Mouse (Mus musculus): Measurements from ENCODE around the gene Trmt61a.
"Not testable (repeated sequence)": the region's sequence is repeated elsewhere in the genome, so short reads cannot be mapped to it uniquely, and the experiment has no call there.

The Trmt61a gene

DNA sequence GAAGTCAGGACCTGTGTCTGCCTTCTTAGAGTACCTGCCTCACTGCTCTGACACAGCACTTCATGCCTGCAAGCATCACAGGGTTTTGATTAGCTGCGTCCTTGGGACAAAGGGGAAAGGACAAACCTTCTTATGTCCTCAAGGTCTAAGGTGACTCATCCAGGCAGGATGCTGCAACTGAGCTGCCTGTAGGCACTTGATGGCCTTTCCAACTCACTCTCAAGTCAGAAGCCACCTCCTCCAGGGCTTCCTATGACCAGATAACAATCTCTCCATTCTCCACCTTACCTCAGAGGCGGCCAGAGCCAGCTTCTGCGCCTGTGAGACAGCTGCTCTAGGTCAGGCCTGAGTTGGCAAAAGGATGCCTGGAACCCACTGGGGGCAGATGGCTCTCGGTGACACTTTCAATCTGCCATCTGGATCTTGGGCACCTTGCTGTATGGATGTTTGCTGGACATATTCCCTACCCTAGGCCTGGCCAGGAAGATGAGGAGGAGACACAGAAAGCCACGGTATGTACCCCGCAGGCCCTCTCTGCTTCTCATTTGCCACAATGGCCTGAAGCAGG is 20.5 kb downstream of the Trmt61a start:
- no peak for DNase-seq

DNA sequence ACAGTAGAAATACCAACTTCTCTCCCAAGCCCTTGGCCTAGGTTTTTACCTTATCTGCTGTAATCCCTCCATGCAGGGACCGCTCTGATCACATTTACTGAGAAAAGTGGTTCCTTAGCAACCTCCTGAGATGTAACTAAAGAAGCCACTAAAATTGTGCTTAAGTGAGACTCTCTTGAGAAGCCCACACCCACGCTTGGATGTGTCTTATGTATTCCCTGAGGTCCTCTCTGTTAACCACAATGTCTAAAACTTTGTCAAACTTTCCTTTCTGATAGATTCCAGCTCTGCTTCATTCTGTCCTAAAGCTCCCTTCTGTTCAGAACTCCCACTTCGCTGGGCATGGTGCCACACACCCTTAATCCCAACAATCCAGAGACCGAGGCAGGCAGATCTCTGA is 21.6 kb downstream of the Trmt61a start:
- no peak for DNase-seq

DNA sequence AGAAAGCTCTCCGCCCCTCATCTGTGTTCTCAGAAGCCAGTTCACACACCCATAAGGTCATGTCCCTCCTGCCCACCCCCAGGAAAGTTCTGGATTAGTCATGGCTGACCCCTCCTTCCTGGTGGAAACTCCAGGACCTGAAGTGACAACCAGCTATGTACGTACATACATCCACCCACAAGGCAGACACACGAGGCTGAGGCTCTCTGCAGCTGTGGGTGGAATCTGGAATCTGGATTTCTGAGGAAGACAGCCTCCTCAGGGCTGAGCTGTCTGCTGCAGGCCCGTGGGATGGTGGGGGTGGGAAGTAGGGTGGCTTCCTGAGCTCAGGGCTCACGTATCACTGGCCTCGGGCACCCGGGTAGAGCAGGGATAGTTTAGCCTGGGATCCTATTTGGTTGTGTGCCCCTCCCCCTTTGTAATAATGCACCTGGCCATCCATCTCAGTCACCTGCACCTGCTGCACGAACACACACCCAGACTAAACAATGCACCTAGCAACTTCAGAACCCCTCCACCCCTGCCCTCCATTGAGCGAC is 23.1 kb downstream of the Trmt61a start:
- DNase-seq, result no peak

DNA sequence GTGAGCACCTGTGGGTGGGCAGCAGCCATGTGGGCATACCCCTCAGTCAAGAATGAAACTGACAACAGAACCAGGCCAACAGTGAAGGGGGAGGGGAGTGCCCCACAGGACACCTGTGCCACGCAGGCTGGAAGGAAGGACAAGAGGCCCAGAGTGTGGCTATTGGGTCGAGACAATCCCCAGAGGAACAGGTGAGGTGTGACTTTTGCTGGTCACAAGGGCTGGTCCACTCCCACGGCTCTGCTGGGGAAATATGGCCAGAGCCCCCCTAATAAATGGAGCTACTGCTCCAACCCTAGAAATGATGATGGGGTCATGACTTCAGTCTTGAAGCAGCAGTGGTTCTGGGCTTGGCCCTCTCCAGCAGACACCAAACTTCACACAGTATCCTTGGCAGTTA is 25.4 kb downstream of the Trmt61a start:
- no peak for DNase-seq

DNA sequence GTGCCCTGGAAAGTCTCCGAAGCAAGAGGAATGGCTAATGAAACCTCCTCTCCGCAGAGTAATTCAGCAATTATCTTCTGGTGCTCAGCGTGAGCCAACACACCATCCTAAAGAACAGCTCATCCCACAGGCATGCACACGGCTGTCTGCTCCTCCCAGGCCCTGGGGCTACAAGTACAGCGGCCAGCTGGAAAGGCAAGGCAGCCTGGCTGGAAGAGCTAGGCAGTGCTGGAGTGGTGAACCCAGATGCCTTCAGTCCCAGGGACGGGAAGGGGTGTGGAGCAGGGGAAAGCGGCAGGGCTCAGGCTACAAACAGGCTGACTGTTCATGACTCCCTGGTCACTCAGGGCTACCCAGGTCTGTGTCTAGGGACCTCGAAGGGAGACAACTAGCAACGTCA is 26.7 kb downstream of the Trmt61a start:
- peak; percentile 64 for DNase-seq

DNA sequence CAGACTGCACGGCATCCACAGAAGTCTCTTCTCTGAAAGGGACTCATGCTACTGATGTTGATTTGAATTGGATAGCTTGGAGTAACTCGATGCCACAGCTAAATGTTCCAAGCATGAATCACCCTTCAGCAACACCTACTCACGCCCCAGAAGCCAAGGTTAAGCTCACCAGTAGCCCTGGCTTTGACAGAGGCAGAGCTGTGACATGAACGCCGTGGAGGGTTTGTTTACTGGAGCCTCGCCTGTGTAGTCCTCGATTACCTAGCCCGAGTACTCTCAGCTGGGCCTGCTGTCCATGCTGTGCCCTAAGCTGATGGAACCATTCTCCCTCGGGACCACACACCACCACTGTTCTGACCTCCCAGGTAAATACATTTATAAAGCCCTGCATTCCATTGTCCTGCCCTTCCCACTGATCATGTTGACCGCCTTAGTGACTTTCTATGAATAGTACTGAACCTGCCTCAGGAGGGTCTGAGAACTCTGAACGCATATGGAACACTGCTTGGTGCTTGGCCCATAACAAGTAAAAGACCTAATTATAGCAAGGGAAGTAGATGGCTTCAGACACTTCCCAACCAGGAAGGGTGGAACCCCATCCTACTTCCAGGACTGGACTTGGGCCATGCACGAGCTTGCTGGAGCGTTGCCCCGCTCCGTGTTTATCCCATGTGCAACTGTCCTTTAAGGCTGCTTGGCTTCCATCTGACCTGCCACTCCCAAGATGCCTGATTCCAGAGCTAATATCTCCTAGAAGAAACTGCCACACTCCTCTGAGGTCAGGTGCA is 27.5 kb downstream of the Trmt61a start:
- DNase-seq, result peak; percentile 93

DNA sequence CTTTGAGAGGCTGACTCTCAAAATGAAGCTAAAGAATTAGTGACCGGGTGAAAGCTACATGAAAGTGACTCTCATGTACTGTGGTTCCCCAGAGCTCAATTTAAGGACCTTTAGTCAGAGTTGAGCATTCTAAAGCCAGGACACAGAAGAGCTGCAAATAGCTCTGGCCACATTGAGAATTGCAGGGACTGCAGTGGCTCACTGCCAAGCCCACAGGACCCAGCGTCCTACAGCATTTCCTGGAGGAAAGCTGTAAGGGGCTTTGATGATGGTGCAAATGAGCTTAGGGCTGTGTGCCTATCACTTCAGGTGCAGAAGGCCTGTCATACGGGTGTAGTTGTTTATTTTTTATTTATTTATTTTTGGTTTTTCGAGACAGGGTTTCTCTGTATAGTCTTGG is 30.3 kb downstream of the Trmt61a start:
- DNase-seq, result no peak

DNA sequence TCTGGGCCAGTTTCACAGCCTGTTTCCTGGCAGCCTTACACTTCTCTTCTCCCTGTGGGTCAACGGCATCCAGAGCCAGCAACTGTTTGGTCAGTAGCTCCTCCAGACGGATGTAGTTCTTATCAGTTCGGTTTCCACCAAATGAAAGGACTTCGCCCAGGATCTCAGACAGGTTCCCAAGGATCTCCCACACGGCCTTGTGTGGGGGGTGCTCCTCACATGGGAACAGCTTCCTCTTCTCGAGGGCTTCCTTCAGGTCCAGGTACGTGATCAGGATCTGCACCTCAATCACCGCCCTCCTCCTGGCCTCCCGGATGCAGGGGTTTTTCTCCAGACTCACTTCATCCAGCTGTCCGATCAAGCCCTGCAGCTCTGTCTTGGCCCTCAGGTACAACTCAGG is 32.2 kb downstream of the Trmt61a start:
- DNase-seq, result no peak

DNA sequence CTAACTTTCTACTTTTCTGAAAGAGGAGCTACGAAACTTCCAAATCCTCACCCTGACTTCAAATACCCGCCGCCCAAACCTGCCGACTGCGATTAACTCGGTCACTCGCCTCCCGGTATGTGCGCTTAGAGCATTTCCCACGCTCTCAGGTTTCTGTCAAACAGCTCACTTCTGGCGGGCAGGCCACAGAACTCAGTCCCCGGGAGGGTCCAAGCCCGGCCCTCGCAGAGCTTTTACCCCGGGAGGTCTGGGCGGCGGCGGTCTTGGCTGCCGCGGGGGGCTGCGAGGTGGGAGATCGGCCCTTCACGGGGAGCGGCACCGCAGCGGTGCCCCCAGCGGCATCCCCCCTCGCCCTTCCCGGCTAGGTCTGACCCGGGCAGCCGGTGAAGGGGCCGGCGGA is 34.6 kb downstream of the Trmt61a start:
- no peak for DNase-seq

DNA sequence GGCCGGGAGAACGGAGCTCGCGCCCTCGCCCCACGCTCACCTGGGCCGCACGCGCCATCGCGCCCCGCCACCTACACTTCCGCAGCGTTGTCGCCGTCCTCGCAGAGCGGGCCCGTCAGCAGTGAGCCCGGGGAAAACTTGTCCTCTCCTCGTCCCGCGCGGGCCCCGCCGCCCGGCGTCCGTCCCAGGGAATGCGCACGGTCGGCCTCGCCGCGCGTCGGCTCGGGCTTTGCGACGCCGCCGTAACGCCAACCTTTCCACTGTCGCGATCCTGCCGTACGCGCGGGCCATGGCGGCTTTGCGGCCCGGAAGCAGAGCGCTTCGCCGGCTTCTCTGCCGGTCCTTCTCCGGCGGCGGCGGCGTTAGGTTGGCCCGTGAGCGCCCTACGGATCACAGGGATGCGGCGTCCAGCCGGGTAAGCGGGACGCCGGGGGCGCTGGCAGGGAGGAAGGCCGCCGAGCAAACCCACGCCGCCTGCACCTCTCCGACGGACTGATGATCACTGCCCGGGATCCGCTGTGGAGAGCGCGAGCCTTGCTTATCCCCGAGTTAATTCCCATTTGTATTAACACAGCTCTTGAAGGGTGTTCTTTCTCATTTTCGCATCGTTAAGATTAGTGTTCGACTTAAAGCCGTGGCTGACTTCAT is 35.2 kb downstream of the Trmt61a start, which contains the start of the genes Bag5 and Apopt1:
Gene Bag5, minus strand, starts transcription at position 254 of the 648 bp plus-strand sequence.
Gene Apopt1, plus strand, starts transcription at position 258 of the 648 bp plus-strand sequence.
- DNase-seq, result peak; percentile 92

DNA sequence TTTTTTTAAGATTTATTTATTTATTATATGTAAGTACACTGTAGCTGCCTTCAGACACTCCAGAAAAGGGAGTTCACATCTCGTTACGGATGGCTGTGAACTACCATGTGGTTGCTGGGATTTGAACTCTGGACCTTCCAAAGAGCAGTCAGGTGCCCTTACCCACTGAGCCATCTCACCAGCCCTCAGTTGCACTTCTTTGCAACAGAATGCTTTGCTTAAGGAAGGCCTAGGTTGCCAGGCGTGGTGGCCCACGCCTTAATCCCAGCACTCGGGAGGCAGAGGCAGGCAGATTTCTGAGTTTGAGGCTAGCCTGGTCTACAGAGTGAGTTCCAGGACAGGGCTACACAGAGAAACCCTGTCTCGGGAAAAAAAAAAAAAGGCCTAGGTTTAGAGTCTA is 36.0 kb downstream of the Trmt61a start:
- not testable (repeated sequence) for DNase-seq

DNA sequence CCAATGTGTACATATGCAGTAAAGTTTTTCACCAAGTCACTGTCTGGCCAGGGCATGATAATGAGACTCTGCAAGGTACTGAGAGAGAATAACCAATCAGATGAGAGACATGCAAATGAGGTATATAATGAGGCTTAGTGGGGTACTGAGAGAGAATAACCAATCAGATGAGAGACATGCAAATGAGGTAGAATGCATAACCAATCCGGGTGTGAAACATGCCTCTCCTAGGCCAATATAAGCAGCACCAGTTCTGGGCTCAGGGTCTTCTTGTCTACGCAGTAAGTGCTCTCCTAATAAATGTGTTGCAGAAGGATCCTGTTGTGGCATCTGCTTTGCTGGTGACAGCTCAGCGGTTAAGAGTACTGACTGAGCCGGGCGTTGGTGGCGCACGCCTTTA is 38.6 kb downstream of the Trmt61a start:
- no peak for DNase-seq

DNA sequence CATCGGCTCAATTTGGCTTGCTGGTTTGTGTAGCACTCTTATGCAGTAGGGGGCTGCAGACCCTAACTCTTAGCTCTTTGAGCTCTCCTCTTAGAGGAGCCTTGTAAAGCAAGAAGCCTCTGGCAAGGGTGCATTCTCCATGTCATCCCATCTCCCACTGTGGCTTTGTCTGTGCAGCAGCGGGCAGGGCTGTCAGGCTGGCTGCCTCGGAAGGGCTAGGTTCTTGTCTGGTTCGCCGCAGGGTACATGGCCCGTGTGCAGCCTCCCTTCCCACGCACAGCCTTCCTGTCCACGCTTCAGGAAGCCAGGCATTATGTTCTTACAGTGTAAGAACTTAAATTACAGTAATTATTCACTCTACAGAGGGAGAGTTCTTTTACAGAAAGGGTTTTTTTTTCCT is 40.8 kb downstream of the Trmt61a start:
- DNase-seq, result no peak

DNA sequence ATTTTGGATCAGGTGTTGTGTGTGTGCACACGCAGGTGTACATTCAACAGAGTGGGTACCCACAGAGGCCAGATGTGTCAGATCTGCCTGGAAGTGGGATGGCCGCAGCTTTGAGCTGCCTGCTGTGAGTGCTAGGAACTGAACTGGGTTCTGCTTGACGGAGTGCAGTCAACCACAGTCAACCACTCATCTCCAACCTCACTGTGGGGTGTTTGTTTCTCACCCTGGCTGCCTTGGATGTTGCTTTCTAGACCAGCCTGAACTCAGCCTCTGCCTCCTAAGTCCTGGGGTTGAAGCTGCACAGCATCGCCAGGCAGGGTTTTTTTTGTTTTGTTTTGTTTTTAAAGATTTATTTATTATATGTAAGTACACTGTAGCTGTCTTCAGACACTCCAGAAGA is 42.3 kb downstream of the Trmt61a start:
- DNase-seq, result no peak

DNA sequence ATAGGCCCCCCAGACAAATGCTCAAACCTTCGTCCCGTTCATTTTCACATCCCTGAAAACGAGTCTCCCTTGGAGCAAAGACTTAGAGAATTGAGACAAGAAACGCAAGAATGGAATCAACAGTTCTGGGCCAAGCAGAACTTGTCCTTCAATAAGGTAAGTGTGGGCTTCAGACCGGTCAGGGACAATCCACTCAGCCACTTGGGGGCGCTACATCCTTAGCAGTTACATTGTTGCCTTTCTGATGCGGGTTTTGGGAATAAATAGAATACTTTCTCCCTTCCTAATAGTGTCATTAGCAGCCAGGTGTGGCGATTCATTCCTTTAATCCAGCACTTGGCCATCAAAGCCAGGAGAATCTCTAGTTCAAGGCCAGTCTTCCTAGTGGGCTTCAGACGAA is 44.7 kb downstream of the Trmt61a start:
- DNase-seq, result peak; percentile 68

DNA sequence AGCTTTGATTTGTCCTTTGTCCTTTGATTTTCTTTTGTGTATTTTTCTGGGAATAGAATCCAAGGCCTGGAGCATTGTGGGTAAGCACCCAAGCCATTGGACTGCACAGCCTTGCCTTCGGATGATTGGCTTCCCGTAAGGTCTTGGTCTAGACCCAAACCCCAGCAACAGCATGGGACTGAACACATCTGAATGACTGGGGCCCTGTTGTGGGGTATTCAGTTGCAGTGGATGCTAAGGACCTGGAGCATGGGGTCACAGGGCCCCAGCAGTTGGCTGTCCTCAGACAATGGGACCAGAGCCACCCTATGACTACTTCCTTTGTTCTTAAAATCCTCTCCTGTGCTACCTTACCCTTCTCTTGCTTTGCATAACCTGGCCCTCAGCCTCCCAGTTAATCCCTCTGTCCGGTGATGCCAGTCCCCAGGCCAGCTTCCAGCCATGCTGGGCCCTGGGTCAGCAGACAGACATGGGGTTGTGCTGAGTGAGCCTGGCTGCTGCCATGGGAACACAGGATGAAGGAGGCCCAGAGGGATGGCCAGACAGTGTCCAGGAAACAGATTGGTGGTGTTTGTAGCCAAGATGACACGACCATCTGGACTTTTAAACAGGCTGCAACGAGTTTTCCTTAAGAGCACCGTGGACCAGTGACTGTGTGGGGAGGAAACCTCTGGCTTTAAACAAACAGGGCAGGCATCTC is 46.9 kb downstream of the Trmt61a start:
- DNase-seq, result no peak

DNA sequence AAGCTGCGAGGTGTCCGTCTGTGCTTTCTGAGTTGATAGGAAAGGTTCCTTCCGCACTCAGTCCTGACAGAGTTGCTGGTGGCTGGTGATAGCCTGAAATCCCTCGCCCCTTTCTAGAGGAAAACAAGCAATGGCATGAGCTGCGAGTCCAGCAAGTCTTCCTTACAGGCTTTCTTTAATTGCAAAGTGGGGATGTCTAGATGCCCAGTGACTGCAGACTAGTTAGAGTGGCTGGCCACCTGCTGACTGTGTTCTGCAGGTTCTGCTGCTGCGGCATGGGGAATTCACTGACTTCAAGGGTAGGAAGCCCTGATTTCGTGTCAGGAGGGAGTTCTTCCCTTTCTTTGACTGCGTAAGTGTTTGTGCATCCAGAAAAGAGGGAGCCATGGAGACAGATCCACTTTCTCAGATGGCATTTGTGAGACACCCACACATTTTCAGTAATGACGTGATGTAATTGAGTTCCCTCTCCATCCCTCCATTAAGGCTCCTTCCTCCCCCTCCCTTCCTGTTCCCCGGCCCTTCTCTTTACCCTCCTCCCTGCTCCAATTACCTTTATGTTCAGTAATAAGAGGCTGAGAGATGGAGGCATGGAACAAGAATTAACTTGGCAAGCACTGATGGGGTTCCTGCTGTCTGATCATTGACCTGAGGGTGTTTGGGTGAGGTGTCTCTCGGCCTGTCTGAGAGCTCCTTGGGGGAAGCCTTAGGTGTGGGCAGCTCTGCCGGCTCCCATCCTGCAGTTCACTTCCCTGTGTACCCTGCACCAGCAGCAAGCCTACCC is 47.6 kb downstream of the Trmt61a start:
- DNase-seq, result peak; percentile 37

DNA sequence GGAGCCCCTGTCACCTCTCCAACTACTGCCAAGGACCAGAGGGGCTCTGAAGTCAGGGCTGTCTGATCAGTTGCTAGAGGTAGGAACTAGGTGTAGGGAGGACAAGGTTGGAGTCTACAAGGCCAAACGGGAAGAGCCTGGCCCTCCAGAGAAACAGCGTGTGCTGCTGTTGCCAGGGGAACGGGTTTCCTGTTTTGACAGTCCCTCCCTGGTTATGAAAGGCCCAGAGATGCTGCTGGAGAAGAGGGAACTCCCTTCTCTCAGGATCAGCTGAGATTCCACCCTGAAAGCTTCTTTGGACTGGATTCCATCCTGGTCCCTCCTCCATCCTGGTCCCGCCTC is 48.2 kb downstream of the Trmt61a start:
- DNase-seq, result peak; percentile 78

DNA sequence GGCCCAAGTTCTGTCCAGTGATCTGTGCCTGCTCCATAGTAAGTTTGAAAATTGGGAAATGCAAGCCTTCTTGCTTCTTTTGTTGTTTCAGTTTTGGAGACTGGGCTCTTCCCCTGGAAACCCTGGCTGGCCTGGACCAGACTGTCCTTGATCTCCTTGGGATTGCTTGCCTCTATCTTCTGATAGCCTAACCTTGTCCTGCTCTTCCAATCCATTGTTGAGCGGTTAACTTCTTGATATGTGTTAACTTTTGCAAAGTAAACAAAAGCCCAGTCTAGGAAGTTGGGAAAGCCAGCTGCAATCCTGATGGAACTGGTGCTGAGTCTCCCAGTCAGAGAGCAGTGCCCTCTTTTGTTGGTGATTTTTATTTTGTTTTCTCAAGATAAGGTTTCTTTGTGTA is 50.1 kb downstream of the Trmt61a start:
- DNase-seq, result no peak

DNA sequence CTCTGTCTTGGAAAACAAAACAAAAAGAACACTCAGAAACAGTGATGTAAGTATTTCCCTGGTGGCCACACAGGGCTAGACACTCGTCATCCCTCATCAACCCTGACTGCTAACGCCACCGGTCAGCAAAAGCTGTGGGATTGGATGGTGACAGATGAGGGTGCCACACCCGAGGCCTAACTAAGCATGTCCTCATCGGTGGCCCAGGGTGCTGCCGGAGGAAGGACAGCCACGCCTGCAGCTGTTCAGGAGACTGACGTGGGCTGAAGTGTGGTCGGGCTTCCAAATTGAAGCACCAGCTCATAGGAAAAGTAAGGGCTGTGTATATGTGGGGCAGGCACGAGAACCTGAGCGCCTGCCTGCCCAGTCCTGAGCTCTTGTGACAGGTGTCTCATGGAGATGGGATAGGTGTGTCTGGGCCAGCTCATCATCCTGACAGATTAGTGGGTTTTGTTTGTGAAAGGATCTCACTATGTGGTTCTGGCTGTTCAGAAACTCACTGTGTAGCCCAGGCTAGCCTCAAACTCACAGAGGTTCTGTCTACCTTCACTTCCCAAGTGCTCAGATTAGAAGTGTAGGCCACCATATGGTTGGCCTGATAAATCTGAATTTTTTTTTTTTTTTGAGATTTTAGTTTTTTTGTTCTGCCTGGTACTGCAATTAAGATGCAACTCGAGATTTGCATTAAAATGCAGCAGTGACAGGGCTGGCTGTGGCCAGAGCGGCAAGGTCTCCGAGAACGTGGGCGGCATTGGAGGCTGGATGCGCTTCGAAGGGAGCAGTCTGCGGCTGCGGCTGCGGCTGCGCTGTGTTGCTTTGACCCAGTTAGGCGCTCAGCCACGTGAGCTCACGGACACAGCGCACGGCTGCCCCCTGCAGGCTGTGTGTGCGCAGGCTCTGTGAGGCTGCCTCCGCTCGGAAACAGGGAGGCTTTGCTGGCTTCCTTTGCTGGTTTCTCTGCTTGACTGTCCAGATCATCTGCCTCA is 54.2 kb downstream of the Trmt61a start:
- DNase-seq, result peak; percentile 91

DNA sequence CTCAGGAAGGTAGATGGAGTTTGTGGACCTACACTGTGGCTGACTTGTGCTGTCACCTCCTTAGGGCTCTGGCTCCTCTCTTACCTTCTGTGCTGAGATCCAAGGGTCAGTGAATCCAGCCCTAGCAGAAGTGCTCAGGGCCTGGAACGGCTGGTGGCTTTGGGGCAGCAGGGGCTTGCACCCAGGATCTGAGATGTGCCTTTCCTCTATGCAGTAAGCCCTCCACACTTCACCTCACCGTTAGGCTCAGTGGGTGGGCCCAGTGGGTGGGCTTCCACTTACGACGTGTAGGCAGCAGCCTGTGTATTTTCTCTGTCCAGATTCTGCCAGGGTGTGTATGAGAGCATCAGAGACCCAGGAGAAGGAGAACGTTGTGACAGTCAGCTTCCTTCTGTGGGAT is 55.0 kb downstream of the Trmt61a start:
- DNase-seq, result no peak

All from lung, postnatal 36 days (tissue).